Mouse (Mus musculus) MEL (cell line): ENCODE data around the gene AI987944. TPM values are rescaled to one million over a fixed set of nuclear protein-coding genes. Genes with fewer than 3 reads are reported as not detected.

Experiments used
- polyA plus RNA-seq, 2 experiments: library from polyadenylated mRNA; stranded (reverse) in 1 of 2; unstranded in 1 of 2; fragments of >175 nt in 1 of 2; fragments of >200 nt in 1 of 2; gene quantifications; 2 replicates each; pipeline versions ENCODE4 v1.2.1 to v1.2.4; 2012; ENCODE audit warnings: low replicate concordance in 2 of 2, low read depth in 1 of 2; ENCODE audit not compliant: insufficient read length in 2 of 2, insufficient read depth in 1 of 2, missing spikeins in 1 of 2
- total RNA-seq: library from RNA; depleted of rRNA; stranded (reverse); fragments of 300-350 nt; gene quantifications from 2 replicates; pipeline ENCODE4 v1.2.3, GENCODE M21; 2012; rRNA removed

The AI987944 gene
- total and polyA plus RNA-seq, 3 experiments = 1.2 TPM; not detected in 1

Other genes with a start within 250 kb of the AI987944 start
- gene Gm5592, start 239.5 kb downstream of the AI987944 start, total RNA-seq = not detected in 2 replicates
- not detected for gene Gm5592, start 239.5 kb downstream of the AI987944 start, polyA plus RNA-seq
- gene Vmn2r57, start 55.3 kb upstream of the AI987944 start, total RNA-seq = under 0.01 and 0.03 TPM in 2 replicates
- not detected for gene Vmn2r57, start 55.3 kb upstream of the AI987944 start, polyA plus RNA-seq
- gene Gm20449, start 106.0 kb upstream of the AI987944 start, total RNA-seq = not detected in 2 replicates
- gene Gm20449, start 106.0 kb upstream of the AI987944 start, polyA plus RNA-seq = not detected
- gene AW146154, start 106.5 kb upstream of the AI987944 start, total RNA-seq = 3.5 and 3.9 TPM in 2 replicates
- 100 to 1,000 TPM in 1 of 2 experiments, 1 to 10 TPM in 1; 2.4 to 227 TPM for gene AW146154, start 106.5 kb upstream of the AI987944 start, polyA plus RNA-seq
- gene Gm6871, start 180.3 kb upstream of the AI987944 start, total RNA-seq = not detected in 2 replicates
- not detected for gene Gm6871, start 180.3 kb upstream of the AI987944 start, polyA plus RNA-seq
- 14.8 and 15.4 TPM in 2 replicates for gene 2610021A01Rik, start 205.9 kb upstream of the AI987944 start, total RNA-seq
- 100 to 1,000 TPM in 1 of 2 experiments, 1 to 10 TPM in 1; 9.7 to 291 TPM for gene 2610021A01Rik, start 205.9 kb upstream of the AI987944 start, polyA plus RNA-seq
- gene Zfp788, start 239.8 kb upstream of the AI987944 start, total RNA-seq = 5.2 and 5.5 TPM in 2 replicates
- 1 to 10 TPM in 1 of 2 experiments, not detected in 1; 4.5 TPM for gene Zfp788, start 239.8 kb upstream of the AI987944 start, polyA plus RNA-seq